Mouse (Mus musculus): ENCODE data around the gene Hdgfl2. TPM values are rescaled to one million over a fixed set of nuclear protein-coding genes. Genes with fewer than 3 reads are reported as not detected.

The Hdgfl2 gene
- polyA plus RNA-seq (2016; fragmentation: Nextera tagmentation; extraction: Ambion mirVana) = 195 and 197 TPM in 2 replicates

- peaks cover 46% of the 10 kb centered on the region for H3K4me1 ChIP-seq
- peak within 1 kb of the TSS; percentile 87 for H3K27ac ChIP-seq (replicated peaks)
- peak within 1 kb of the TSS; percentile 81 for H3K4me3 ChIP-seq
- no peaks in the 10 kb centered on the region for H3K9me3 ChIP-seq
- H3K27me3 ChIP-seq (replicated peaks; ENCODE audit: low read depth, poor library complexity, severe bottlenecking) = no peaks in the 10 kb centered on the region
- DNase-seq (ENCODE audit: low spot score) = peak; percentile 100
- whole genome bisulfite sequencing = under 1% methylated on average over 61 of the region's 61 CpGs
- H3K36me3 ChIP-seq (replicated peaks) = peaks cover 21% of the 10 kb centered on the region
Observed at GRCm38 (mm10) chr17:56078880-56079795, at the start of gene Hdgfl2. Hdgfl2 (plus strand) TSS chr17:56079634.

GRCm38 (mm10) chr17:56030238-56030870 is 49.1 kb upstream of the Hdgfl2 start:
- Histone ChIP-seq H3K36me3 (replicated peaks) (peaks cover 92% of the 10 kb centered on the region), H3K4me3 (no peak overlapping the region)
- 94% methylated on average over 9 of the region's 9 CpGs for WGBS

DNA sequence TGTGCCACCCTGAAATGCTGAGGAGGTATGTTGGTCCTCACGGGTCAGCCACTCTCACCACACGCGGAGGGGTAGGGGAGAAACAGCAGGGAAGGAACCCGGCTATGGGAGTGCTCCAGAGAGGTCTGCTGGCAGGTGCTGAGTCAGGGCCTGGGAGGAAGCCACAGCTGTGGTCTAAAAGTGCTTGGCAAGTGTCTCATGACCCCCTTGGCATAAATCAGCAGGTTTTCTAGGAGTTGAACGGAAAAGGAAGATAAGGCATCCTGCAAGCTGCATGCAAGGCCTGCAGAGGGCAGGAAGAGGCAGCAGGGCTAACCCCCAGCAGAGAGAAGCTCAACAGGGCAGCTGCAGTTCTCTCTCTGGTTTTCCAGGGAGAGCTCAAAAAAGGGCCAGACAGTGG is 48.5 kb upstream of the Hdgfl2 start:
- H3K9me3 ChIP-seq = no peaks in the 10 kb centered on the region
- peaks cover 34% of the 10 kb centered on the region for H3K4me1 ChIP-seq
- no peak overlapping the region for H3K27ac ChIP-seq (replicated peaks)
- no peak for DNase-seq (ENCODE audit: low spot score)
- 77% methylated on average over 5 of the region's 5 CpGs for WGBS
- H3K4me3 ChIP-seq = no peak overlapping the region
- no peaks in the 10 kb centered on the region for H3K27me3 ChIP-seq (replicated peaks; ENCODE audit: low read depth, poor library complexity, severe bottlenecking)
- H3K36me3 ChIP-seq (replicated peaks) = peaks cover 90% of the 10 kb centered on the region

More at GRCm38 (mm10) chr17:56030238-56030870, 49.1 kb upstream of the Hdgfl2 start:
- H3K9me3 ChIP-seq = no peaks in the 10 kb centered on the region
- no peak overlapping the region for H3K27ac ChIP-seq (replicated peaks)
- no peaks in the 10 kb centered on the region for H3K27me3 ChIP-seq (replicated peaks; ENCODE audit: low read depth, poor library complexity, severe bottlenecking)
- no peak for DNase-seq (ENCODE audit: low spot score)
- peaks cover 30% of the 10 kb centered on the region for H3K4me1 ChIP-seq

- no peak for DNase-seq (ENCODE audit: low spot score)
- WGBS = 93% methylated on average over 7 of the region's 7 CpGs
- Histone ChIP-seq H3K4me3 (no peak overlapping the region), H3K27me3 (replicated peaks; ENCODE audit: low read depth, poor library complexity, severe bottlenecking) (no peaks in the 10 kb centered on the region), H3K36me3 (replicated peaks) (peaks cover 85% of the 10 kb centered on the region), H3K27ac (replicated peaks) (no peak overlapping the region), H3K9me3 (no peaks in the 10 kb centered on the region), H3K4me1 (peaks cover 34% of the 10 kb centered on the region)
Observed at GRCm38 (mm10) chr17:56031431-56031830, 48.0 kb upstream of the Hdgfl2 start.

- Histone ChIP-seq H3K4me1 (peaks cover 33% of the 10 kb centered on the region), H3K36me3 (replicated peaks) (peaks cover 77% of the 10 kb centered on the region), H3K27me3 (replicated peaks; ENCODE audit: low read depth, poor library complexity, severe bottlenecking) (no peaks in the 10 kb centered on the region), H3K4me3 (no peak overlapping the region), H3K9me3 (no peaks in the 10 kb centered on the region), H3K27ac (replicated peaks) (no peak overlapping the region)
- DNase-seq (ENCODE audit: low spot score) = no peak
- WGBS = 79% methylated on average over 6 of the region's 6 CpGs
Observed at GRCm38 (mm10) chr17:56032127-56032733, 47.2 kb upstream of the Hdgfl2 start.

DNA sequence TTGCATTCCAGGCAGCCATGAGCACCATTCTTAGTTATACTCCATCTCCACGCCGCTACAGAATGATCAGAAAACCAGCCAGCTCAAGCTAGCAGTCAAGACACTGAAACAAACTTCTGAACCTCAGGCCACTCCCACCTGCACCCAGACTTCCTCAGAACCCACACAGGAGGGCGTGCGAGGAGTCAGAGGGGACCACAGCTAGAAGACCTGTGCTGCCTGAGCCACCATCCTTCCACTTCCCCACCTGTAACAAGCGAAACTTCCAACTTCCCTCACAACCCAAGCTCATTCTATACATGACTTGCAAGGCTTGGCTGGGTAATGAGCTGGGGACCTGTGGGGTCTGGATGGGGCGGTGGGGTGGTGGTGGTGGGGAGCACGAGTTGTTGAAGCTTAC is 46.6 kb upstream of the Hdgfl2 start:
- Histone ChIP-seq H3K36me3 (replicated peaks) (peaks cover 71% of the 10 kb centered on the region), H3K4me3 (no peak overlapping the region), H3K27me3 (replicated peaks; ENCODE audit: low read depth, poor library complexity, severe bottlenecking) (no peaks in the 10 kb centered on the region), H3K9me3 (no peaks in the 10 kb centered on the region), H3K4me1 (peaks cover 33% of the 10 kb centered on the region), H3K27ac (replicated peaks) (no peak overlapping the region)
- DNase-seq (ENCODE audit: low spot score) = no peak
- WGBS = 81% methylated on average over 7 of the region's 7 CpGs

DNA sequence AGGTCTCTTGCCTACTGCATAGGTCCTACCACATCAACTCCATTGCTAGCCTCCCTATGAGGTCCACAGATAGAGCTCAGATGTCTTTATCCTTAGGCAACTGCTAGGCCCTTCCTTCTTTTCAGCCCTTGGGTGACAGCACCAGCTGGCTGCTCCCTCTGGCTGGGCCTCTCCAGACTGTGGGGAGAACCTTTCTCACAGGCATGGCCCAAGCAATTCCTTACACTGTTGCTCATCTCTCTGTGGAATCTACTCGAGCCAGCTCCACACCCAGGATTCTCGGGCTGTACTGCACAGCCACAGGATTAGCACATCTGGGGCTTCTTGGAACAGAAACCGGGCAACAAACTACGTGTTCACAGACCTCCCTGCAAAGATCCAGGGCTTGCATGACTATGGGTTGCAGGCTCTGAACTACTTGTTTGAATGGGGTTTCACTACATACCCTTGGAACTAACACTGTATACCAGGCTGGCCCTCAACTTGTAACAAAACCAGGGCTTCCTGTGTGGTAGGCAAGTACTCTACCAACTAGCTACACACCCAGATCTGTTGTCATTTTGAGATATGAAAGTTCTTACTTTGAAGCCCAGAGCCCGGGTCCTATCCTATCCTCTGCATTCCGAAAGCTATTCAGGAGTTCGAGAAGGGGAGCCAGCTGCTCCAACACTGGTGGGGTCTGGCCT is 45.3 kb upstream of the Hdgfl2 start:
- H3K36me3 ChIP-seq (replicated peaks) = peaks cover 58% of the 10 kb centered on the region
- H3K9me3 ChIP-seq = no peaks in the 10 kb centered on the region
- WGBS = 92% methylated on average over 7 of the region's 7 CpGs
- H3K4me1 ChIP-seq = peaks cover 33% of the 10 kb centered on the region
- no peak for DNase-seq (ENCODE audit: low spot score)
- no peak overlapping the region for H3K27ac ChIP-seq (replicated peaks)
- H3K27me3 ChIP-seq (replicated peaks; ENCODE audit: low read depth, poor library complexity, severe bottlenecking) = no peaks in the 10 kb centered on the region
- H3K4me3 ChIP-seq = peak overlapping the region; percentile 81; the same call in 1 of the 2 replicates

- WGBS = 91% methylated on average over 6 of the region's 6 CpGs
- no peaks in the 10 kb centered on the region for H3K9me3 ChIP-seq
Observed at GRCm38 (mm10) chr17:56034726-56035100, 44.7 kb upstream of the Hdgfl2 start.

DNA sequence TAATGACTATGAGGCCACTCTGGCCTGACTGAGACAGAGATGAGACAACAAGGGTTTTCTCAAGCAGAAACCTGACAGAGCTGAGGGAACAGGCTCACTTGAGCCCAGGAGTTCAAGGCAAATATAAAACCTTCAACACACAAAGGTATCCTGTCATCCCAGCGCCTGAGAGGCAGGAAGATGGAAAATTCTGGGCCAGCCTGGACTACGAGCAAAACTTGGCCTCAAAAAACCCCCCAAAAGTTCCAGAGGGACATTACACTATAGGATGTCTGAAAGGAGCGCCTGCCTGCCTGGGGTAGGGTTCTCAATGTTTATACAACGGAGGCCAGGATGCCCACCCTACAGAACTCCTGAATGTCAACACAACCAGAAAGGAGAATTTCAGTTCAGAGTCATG is 44.2 kb upstream of the Hdgfl2 start:
- peaks cover 47% of the 10 kb centered on the region for H3K36me3 ChIP-seq (replicated peaks)
- H3K4me3 ChIP-seq = peak overlapping the region; percentile 81
- WGBS = 82% methylated on average over 4 of the region's 4 CpGs
- DNase-seq (ENCODE audit: low spot score) = no peak
- H3K27me3 ChIP-seq (replicated peaks; ENCODE audit: low read depth, poor library complexity, severe bottlenecking) = no peaks in the 10 kb centered on the region
- peaks cover 33% of the 10 kb centered on the region for H3K4me1 ChIP-seq
- no peaks in the 10 kb centered on the region for H3K9me3 ChIP-seq
- no peak overlapping the region for H3K27ac ChIP-seq (replicated peaks)

More at GRCm38 (mm10) chr17:56034726-56035100, 44.7 kb upstream of the Hdgfl2 start:
- H3K4me3 ChIP-seq = peak overlapping the region; percentile 81; the same call in 1 of the 2 replicates
- no peak overlapping the region for H3K27ac ChIP-seq (replicated peaks)
- peaks cover 53% of the 10 kb centered on the region for H3K36me3 ChIP-seq (replicated peaks)
- no peak for DNase-seq (ENCODE audit: low spot score)
- no peaks in the 10 kb centered on the region for H3K27me3 ChIP-seq (replicated peaks; ENCODE audit: low read depth, poor library complexity, severe bottlenecking)
- H3K4me1 ChIP-seq = peaks cover 33% of the 10 kb centered on the region

- Histone ChIP-seq H3K4me1 (peaks cover 40% of the 10 kb centered on the region), H3K36me3 (replicated peaks) (peaks cover 36% of the 10 kb centered on the region), H3K4me3 (peak within 1 kb of the TSS; percentile 81), H3K27me3 (replicated peaks; ENCODE audit: low read depth, poor library complexity, severe bottlenecking) (no peaks in the 10 kb centered on the region), H3K27ac (replicated peaks) (peak within 1 kb of the TSS; percentile 95), H3K9me3 (no peaks in the 10 kb centered on the region)
- peak; percentile 99 for DNase-seq (ENCODE audit: low spot score)
- WGBS = under 1% methylated on average over 74 of the region's 74 CpGs
Observed at GRCm38 (mm10) chr17:56036176-56036900, 43.1 kb upstream of the Hdgfl2 start, which contains the start of gene Sh3gl1. Sh3gl1 (minus strand) TSS chr17:56036635.

DNA sequence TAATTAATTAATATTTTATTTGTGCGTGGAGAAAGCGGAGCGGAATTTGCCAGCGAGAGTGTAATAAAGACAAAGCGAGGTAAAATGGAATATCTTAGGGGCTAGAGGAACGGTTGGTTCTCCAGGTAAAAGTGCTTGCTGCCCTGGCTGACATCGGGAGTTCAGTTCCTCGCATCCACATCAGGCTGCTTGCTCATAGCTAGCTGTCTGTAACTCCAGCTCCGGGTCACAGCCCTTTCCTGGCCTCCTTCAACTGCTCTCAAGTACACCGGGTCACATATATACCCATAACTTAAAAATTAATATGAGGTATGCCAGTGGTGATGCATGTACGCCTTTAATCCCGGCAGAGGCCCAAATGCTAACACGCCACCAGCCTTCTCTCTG is 42.5 kb upstream of the Hdgfl2 start:
- H3K27ac ChIP-seq (replicated peaks) = peak overlapping the region; percentile 95
- peaks cover 46% of the 10 kb centered on the region for H3K4me1 ChIP-seq
- DNase-seq (ENCODE audit: low spot score) = no peak
- 39% methylated on average over 13 of the region's 13 CpGs for WGBS
- H3K27me3 ChIP-seq (replicated peaks; ENCODE audit: low read depth, poor library complexity, severe bottlenecking) = no peaks in the 10 kb centered on the region
- H3K9me3 ChIP-seq = no peaks in the 10 kb centered on the region
- peak overlapping the region; percentile 81 for H3K4me3 ChIP-seq
- H3K36me3 ChIP-seq (replicated peaks) = peaks cover 32% of the 10 kb centered on the region
